Mouse (Mus musculus) gastrocnemius, adult 2 months (tissue): ENCODE results near the gene Fdxacb1. TPM values are rescaled to one million over a fixed set of nuclear protein-coding genes. Genes with fewer than 3 reads are reported as not detected.

Source experiments
- DNase-seq: peaks from one replicate; pipeline ENCODE4 v3.0.0; 2022
- H3K27ac ChIP-seq: fragments of 200-600 bp; 2 replicates; pipeline ENCODE4 v1.8.1; 2022; ENCODE audit warnings: mild to moderate bottlenecking
- H3K4me3 ChIP-seq: fragments of 200-600 bp; 2 replicates; pipeline ENCODE4 v1.8.1; 2022; ENCODE audit warnings: mild to moderate bottlenecking, moderate library complexity
- CTCF ChIP-seq: fragments of 200-600 bp; IDR thresholded peaks from 2 replicates; pipeline ENCODE4 v1.8.1; 2022; ENCODE audit warnings: antibody characterized with exemption, mild to moderate bottlenecking, moderate library complexity
- intact Hi-C: fragments of 180-260 bp; cut with DNase I; formaldehyde crosslinking; loops from one replicate; pipeline ENCODE4 v1.15.1; 2025
- total RNA-seq, 2 experiments: library from RNA; stranded (reverse); gene quantifications; 2 replicates each; pipeline ENCODE4 v1.2.3; 2021

The Fdxacb1 gene
- total RNA-seq, 2 experiments from 2014 or later, result 3.4 to 3.9 TPM

GRCm38 (mm10) chr9:50795266-50795665 lies 27.2 kb downstream of the Fdxacb1 start:
- no peak for TF ChIP-seq CTCF
- intact Hi-C loops, result no loop called here

GRCm38 (mm10) chr9:50796776-50797175 lies 28.7 kb downstream of the Fdxacb1 start:
- peak; percentile 36 for DNase-seq
- TF ChIP-seq CTCF, result no peak

More at GRCm38 (mm10) chr9:50795266-50795665, 27.2 kb downstream of the Fdxacb1 start:
- Histone ChIP-seq H3K27ac (no peak overlapping the region), H3K4me3 (no peak overlapping the region)
- no peak for DNase-seq

GRCm38 (mm10) chr9:50797641-50798040 lies 29.6 kb downstream of the Fdxacb1 start:
- Histone ChIP-seq H3K27ac (no peak overlapping the region), H3K4me3 (no peak overlapping the region)
- intact Hi-C loops, result no loop called here
- no peak for DNase-seq
- TF ChIP-seq CTCF, result no peak

More at GRCm38 (mm10) chr9:50796776-50797175, 28.7 kb downstream of the Fdxacb1 start:
- no peak overlapping the region for H3K27ac ChIP-seq
- H3K4me3 ChIP-seq, result no peak overlapping the region
- intact Hi-C loops, result no loop called here

GRCm38 (mm10) chr9:50798368-50798767 lies 30.3 kb downstream of the Fdxacb1 start:
- no peak overlapping the region for H3K4me3 ChIP-seq
- no peak for TF ChIP-seq CTCF
- intact Hi-C loops, result no loop called here
- no peak overlapping the region for H3K27ac ChIP-seq
- no peak for DNase-seq

DNA sequence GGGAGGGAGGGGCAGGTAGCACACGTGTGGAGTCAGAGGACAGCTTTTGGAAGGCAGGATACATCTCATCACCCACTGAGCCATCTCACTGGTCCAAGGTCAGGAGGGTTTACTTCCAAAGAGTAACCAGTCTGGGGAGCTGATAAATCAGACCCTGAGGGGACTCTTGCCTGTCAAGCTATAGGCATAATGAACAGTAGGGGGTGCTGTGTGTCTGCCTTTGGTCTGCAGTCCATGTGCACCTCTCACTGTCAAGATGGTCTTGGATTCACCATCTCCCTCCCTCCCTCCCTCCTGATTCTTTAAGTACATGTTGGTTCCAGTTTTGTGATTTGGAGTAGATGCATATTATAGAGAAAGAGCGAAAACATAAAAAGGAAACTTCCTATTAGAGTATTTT lies 32.9 kb downstream of the Fdxacb1 start:
- H3K27ac ChIP-seq, result no peak overlapping the region
- H3K4me3 ChIP-seq, result no peak overlapping the region
- peak; percentile 78 for TF ChIP-seq CTCF
- peak; percentile 45 for DNase-seq
- intact Hi-C loops, result loop anchor here (1.0 to 2.0 kb wide), 2 partner anchors 48 to 351 kb away; no protein-coding TSS in a partner anchor

GRCm38 (mm10) chr9:50803055-50803671 lies 35.1 kb downstream of the Fdxacb1 start:
- no peak overlapping the region for H3K27ac ChIP-seq
- no peak overlapping the region for H3K4me3 ChIP-seq
- intact Hi-C loops, result loop anchor here (2.0 kb wide), 1 partner anchor 206 kb away; the partner anchor contains the start of gene Sik2
- DNase-seq, result no peak
- TF ChIP-seq CTCF, result no peak

- no peak for TF ChIP-seq CTCF
- Histone ChIP-seq H3K4me3 (no peak overlapping the region), H3K27ac (peak overlapping the region; percentile 94)
- DNase-seq, result no peak
- intact Hi-C loops, result no loop called here
These were observed 40.4 kb downstream of the Fdxacb1 start for GRCm38 (mm10) chr9:50808471-50808870.

DNA sequence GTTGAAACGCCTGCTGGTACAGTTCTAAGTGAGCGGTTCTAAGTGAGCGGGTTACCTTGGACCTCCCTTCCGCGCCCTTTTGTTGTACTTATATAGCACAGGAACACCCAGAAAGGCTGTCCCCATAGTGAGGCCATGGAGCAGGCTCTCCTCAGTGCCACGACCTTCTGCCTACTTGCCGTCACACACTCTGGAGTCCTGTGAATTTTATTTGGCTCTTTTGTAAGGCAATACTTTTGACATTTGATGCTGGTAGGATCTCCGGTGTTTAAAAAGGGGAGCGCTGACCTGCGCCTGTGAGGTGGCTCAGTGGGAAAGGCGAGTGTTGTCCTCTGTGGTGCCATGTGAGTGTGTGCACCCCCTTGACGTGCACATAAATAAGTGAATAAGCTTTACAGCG lies 41.1 kb downstream of the Fdxacb1 start:
- peak overlapping the region; percentile 94 for H3K27ac ChIP-seq
- DNase-seq, result peak; percentile 70

DNA sequence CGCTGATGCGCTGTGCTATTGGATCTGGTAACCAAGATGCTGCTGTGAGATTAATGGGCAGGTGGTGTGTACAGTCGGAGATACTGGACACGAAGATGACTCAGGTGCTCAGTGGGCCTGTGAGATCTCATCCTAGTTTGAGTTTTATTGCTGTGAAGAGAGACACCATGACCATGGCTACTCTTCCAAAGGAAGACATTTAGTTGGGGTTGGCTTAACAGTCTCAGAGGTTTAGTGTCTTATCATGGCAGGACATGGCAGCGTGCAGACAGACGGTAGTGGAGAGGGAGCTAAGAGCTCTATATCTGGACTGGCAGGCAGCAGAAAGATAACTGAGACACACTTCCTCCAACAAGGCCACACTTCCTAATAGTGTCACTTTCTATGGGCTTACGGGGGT lies 43.2 kb downstream of the Fdxacb1 start:
- no peak overlapping the region for H3K4me3 ChIP-seq
- DNase-seq, result no peak
- peak overlapping the region; percentile 94 for H3K27ac ChIP-seq
- intact Hi-C loops, result no loop called here
- TF ChIP-seq CTCF, result no peak

More for the DNA sequence above, 41.1 kb downstream of the Fdxacb1 start:
- no peak for TF ChIP-seq CTCF
- H3K4me3 ChIP-seq, result peak overlapping the region; percentile 26; the same call in 1 of the 2 replicates
- intact Hi-C loops, result no loop called here

GRCm38 (mm10) chr9:50811746-50812145 lies 43.7 kb downstream of the Fdxacb1 start:
- intact Hi-C loops, result no loop called here
- Histone ChIP-seq H3K27ac (peak overlapping the region; percentile 94; the same call in 1 of the 2 replicates), H3K4me3 (no peak overlapping the region)
- DNase-seq, result no peak
- TF ChIP-seq CTCF, result no peak

- Histone ChIP-seq H3K27ac (no peak overlapping the region), H3K4me3 (no peak overlapping the region)
- TF ChIP-seq CTCF, result no peak
- intact Hi-C loops, result no loop called here
- no peak for DNase-seq
These were observed 45.8 kb downstream of the Fdxacb1 start for GRCm38 (mm10) chr9:50813796-50814195.

DNA sequence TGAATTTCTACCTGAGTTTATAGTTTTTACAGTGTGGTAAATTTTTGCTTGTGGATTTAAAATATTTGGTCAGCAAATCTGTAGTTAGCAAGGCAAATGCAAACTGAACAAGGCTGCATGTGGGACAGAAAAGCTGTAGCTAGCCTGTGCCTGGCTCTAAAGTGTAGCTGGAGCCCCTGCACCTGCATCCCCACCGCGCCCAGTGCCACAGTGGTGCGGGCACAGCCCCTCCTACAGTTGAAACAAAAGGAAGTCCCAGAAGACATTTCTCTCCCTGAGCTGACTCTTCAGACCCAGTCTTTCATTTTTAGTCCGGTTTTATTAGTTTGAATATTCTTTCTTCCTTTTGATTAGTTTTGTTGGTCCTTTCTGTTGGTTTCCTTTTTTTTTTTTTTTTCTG lies 47.6 kb downstream of the Fdxacb1 start:
- intact Hi-C loops, result no loop called here
- no peak overlapping the region for H3K27ac ChIP-seq
- DNase-seq, result no peak
- TF ChIP-seq CTCF, result no peak
- H3K4me3 ChIP-seq, result no peak overlapping the region

DNA sequence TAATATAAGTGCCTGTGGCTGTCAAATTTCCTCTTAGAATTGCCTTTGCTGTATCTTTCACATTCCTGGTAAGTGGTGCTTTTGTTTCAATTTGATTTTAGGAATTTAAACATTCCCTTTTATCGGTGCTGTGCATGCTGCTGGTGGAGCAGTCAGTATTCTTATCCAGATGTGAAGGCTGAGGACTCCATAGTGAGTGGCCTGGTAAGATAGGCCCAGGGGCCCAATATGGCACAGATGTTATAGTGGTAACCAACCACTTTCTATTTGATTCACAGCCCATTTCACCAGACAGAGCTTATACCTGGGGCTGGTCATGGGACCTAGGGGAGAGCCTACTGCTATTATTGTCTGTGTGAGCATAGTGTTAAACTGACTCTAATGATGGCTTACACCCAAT lies 48.5 kb downstream of the Fdxacb1 start:
- Histone ChIP-seq H3K4me3 (no peak overlapping the region), H3K27ac (no peak overlapping the region)
- intact Hi-C loops, result no loop called here
- no peak for TF ChIP-seq CTCF
- DNase-seq, result no peak

- no peak for TF ChIP-seq CTCF
- Histone ChIP-seq H3K4me3 (no peak overlapping the region), H3K27ac (no peak overlapping the region)
- intact Hi-C loops, result no loop called here
- DNase-seq, result no peak
These were observed 50.0 kb downstream of the Fdxacb1 start for GRCm38 (mm10) chr9:50818050-50818449.
